Mouse (Mus musculus) T-helper 17 cell (primary cell): ENCODE measurements at regions not wholly inside any gene's neighbourhood (a gene's known extent, or its start where the extent isn't known, plus 50 kb on each side); places are given as distances from the start of the nearest gene placed in this dataset.

Source experiments
- in situ Hi-C, 2 experiments: fragments of 300-600 bp; cut with MboI, MseI; formaldehyde crosslinking; loops; 1 replicate in 1 of 2; 2 replicates in 1 of 2; pipeline ENCODE4 v1.15.1; 2025; ENCODE audit warnings: high pct_unique_total_duplicates in 2 of 2

GRCm38 (mm10) chr17:51262946-51263345 is 83.8 kb upstream of the Tbc1d5 start:
- in situ Hi-C loops = no loop called here

- in situ Hi-C loops = no loop called here
Measured at GRCm38 (mm10) chr17:51262404-51262803, 83.3 kb upstream of the Tbc1d5 start.

GRCm38 (mm10) chr17:51258316-51258715 is 79.2 kb upstream of the Tbc1d5 start:
- in situ Hi-C loops = no loop called here

- in situ Hi-C loops = no loop called here
Measured at GRCm38 (mm10) chr17:51248543-51248942, 69.4 kb upstream of the Tbc1d5 start.

- in situ Hi-C loops = no loop called here
Measured at GRCm38 (mm10) chr17:51246038-51246437, 66.9 kb upstream of the Tbc1d5 start.

GRCm38 (mm10) chr17:51240360-51240993 is 61.3 kb upstream of the Tbc1d5 start:
- in situ Hi-C loops = no loop called here

GRCm38 (mm10) chr17:51239465-51239864 is 60.3 kb upstream of the Tbc1d5 start:
- in situ Hi-C loops = no loop called here
